Mouse (Mus musculus): Measurements from ENCODE around the gene Stard5. TPM values are rescaled to one million over a fixed set of nuclear protein-coding genes. Genes with fewer than 3 reads are reported as not detected.
A peak's percentile ranks its signal among the peaks of the same experiment; 100 is the strongest.

Stard5 gene
- polyA plus RNA-seq, 1 experiment: 7.3 TPM

GRCm38 (mm10) chr7:83631073-83631827 lies 509 bp upstream of the Stard5 start:
- DNase-seq (ENCODE audit: low read depth, low spot score): no peak
- WGBS: 4% methylated on average over 11 of the region's 11 CpGs

GRCm38 (mm10) chr7:83632682-83633120 lies 942 bp downstream of the Stard5 start:
- no peak for DNase-seq (ENCODE audit: low read depth, low spot score)
- 14% methylated on average over 6 of the region's 6 CpGs for WGBS

GRCm38 (mm10) chr7:83633856-83634255 lies 2.1 kb downstream of the Stard5 start:
- WGBS: 69% methylated on average over 6 of the region's 6 CpGs
- DNase-seq (ENCODE audit: low read depth, low spot score): no peak

GRCm38 (mm10) chr7:83635726-83636125 lies 4.0 kb downstream of the Stard5 start:
- no peak for DNase-seq (ENCODE audit: low read depth, low spot score)
- WGBS: 92% methylated on average over 2 of the region's 2 CpGs

GRCm38 (mm10) chr7:83636425-83636824 lies 4.7 kb downstream of the Stard5 start:
- DNase-seq (ENCODE audit: low read depth, low spot score): no peak
- 90% methylated on average over 8 of the region's 8 CpGs for WGBS

- DNase-seq (ENCODE audit: low read depth, low spot score): no peak
- WGBS: 36% methylated on average over 8 of the region's 8 CpGs
These were observed 6.2 kb downstream of the Stard5 start for GRCm38 (mm10) chr7:83637781-83638583.

GRCm38 (mm10) chr7:83639084-83639483 lies 7.3 kb downstream of the Stard5 start:
- DNase-seq (ENCODE audit: low read depth, low spot score): no peak
- WGBS: 13% methylated on average over 3 of the region's 3 CpGs

- DNase-seq (ENCODE audit: low read depth, low spot score): no peak
- WGBS: 89% methylated on average over 5 of the region's 5 CpGs
These were observed 8.8 kb downstream of the Stard5 start for GRCm38 (mm10) chr7:83640581-83640980.

- WGBS: 89% methylated on average over 2 of the region's 2 CpGs
- no peak for DNase-seq (ENCODE audit: low read depth, low spot score)
These were observed 9.4 kb downstream of the Stard5 start for GRCm38 (mm10) chr7:83641163-83641562.

- 48% methylated on average over 6 of the region's 6 CpGs for WGBS
- no peak for DNase-seq (ENCODE audit: low read depth, low spot score)
These were observed 11.8 kb downstream of the Stard5 start for GRCm38 (mm10) chr7:83643581-83643980.

GRCm38 (mm10) chr7:83644761-83645160 lies 13.0 kb downstream of the Stard5 start:
- 82% methylated on average over 2 of the region's 2 CpGs for WGBS
- DNase-seq (ENCODE audit: low read depth, low spot score): no peak

- DNase-seq (ENCODE audit: low read depth, low spot score): no peak
- WGBS: 52% methylated on average over 5 of the region's 5 CpGs
These were observed 13.7 kb downstream of the Stard5 start for GRCm38 (mm10) chr7:83645476-83645875.

GRCm38 (mm10) chr7:83648807-83649206 lies 17.0 kb downstream of the Stard5 start:
- DNase-seq (ENCODE audit: low read depth, low spot score): no peak
- WGBS: 43% methylated on average over 7 of the region's 7 CpGs

- no peak for DNase-seq (ENCODE audit: low read depth, low spot score)
- 78% methylated on average over 5 of the region's 5 CpGs for WGBS
These were observed 18.9 kb downstream of the Stard5 start for GRCm38 (mm10) chr7:83650638-83651037.

GRCm38 (mm10) chr7:83652498-83652897 lies 20.7 kb downstream of the Stard5 start:
- 85% methylated on average over 5 of the region's 5 CpGs for WGBS
- no peak for DNase-seq (ENCODE audit: low read depth, low spot score)

GRCm38 (mm10) chr7:83653605-83654051 lies 21.9 kb downstream of the Stard5 start:
- WGBS: 78% methylated on average over 2 of the region's 2 CpGs
- no peak for DNase-seq (ENCODE audit: low read depth, low spot score)

GRCm38 (mm10) chr7:83654196-83654595 lies 22.4 kb downstream of the Stard5 start:
- 24% methylated on average over 2 of the region's 2 CpGs for WGBS
- DNase-seq (ENCODE audit: low read depth, low spot score): no peak

- 65% methylated on average over 5 of the region's 5 CpGs for WGBS
- no peak for DNase-seq (ENCODE audit: low read depth, low spot score)
These were observed 23.3 kb downstream of the Stard5 start for GRCm38 (mm10) chr7:83654938-83655630.

GRCm38 (mm10) chr7:83658716-83659115 lies 27.0 kb downstream of the Stard5 start:
- peak; percentile 46 for DNase-seq (ENCODE audit: low read depth, low spot score)
- 14% methylated on average over 1 of the region's 1 CpGs for WGBS

Measured in large intestine, adult 2 months (tissue).